Mouse (Mus musculus) lung, adult 2 months (tissue): Measurements from ENCODE around the gene Mok.

ENCODE experiments used
- CTCF ChIP-seq: fragments of 200-500 bp; IDR thresholded peaks from 2 replicates; pipeline ENCODE4 v1.5.1; 2011; ENCODE audit warnings: mild to moderate bottlenecking, low read length, control low read depth; ENCODE audit not compliant: insufficient read depth
- POLR2A ChIP-seq: fragments of 200-500 bp; IDR thresholded peaks from 2 replicates; pipeline ENCODE4 v1.6.1; 2011; ENCODE audit warnings: low read depth, mild to moderate bottlenecking, control low read depth, low read length, borderline replicate concordance; ENCODE audit errors: extremely low read depth

- TF ChIP-seq POLR2A (no peak), CTCF (no peak)
Observed at GRCm38 (mm10) chr12:110885251-110885650, 44.5 kb upstream of the Mok start.
